Mouse (Mus musculus): ENCODE measurements around the gene Zfp217. TPM values are rescaled to one million over a fixed set of nuclear protein-coding genes. Genes with fewer than 3 reads are reported as not detected.
A peak's percentile ranks its signal among the peaks of the same experiment; 100 is the strongest.

Zfp217 gene
- polyA plus RNA-seq, 1 experiment from 2014 or later: 0.87 TPM

GRCm38 (mm10) chr2:170070641-170071241 lies 77.2 kb downstream of the Zfp217 start:
- 64% methylated on average over 15 of the region's 15 CpGs for WGBS
- Histone ChIP-seq H3K4me3 (ENCODE audit: low read depth, low read length) (no peak overlapping the region), H3K36me3 (ENCODE audit: control insufficient read depth, insufficient read depth, low read length) (no peaks in the 10 kb centered on the region), H3K27me3 (ENCODE audit: control insufficient read depth, insufficient read depth, low read depth, low read length) (no peaks in the 10 kb centered on the region), H3K27ac (ENCODE audit: low read length) (no peak overlapping the region), H3K4me1 (ENCODE audit: control insufficient read depth, insufficient read depth, low read length) (no peaks in the 10 kb centered on the region; the same call in 1 of the 2 replicates), H3K4me2 (ENCODE audit: low read length) (0 out of 2 replicates have a peak overlapping the region, but pooled peaks have one; percentile 6), H3K9ac (ENCODE audit: low read depth, low read length) (no peak overlapping the region), H3K9me3 (replicated peaks; ENCODE audit: control insufficient read depth, low read length, poor library complexity, severe bottlenecking) (no peaks in the 10 kb centered on the region; the same call in 1 of the 2 replicates)
- no peak for ATAC-seq

DNA sequence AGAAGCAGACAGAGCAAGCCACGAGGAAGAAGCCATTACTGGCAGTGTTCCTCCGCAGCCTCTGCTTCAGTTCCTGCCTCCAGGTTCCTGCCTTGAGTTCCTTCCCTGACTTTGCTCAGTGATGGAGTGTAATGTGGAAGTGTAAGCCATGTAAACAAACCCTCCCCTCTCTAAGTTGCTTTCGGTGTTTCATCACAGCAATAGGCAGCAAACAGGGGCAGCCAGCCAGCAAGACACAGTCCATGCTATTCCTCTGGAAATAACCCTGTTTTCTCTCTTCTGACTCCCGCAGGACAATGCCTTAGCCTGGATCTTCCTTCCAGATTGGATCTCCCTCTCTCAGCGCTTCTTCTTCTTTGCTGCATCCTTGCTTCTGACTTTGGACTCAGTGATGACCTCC lies 77.9 kb downstream of the Zfp217 start:
- Histone ChIP-seq H3K4me1 (ENCODE audit: control insufficient read depth, insufficient read depth, low read length) (no peaks in the 10 kb centered on the region; the same call in 1 of the 2 replicates), H3K4me3 (ENCODE audit: low read depth, low read length) (no peak overlapping the region), H3K27ac (ENCODE audit: low read length) (no peak overlapping the region), H3K27me3 (ENCODE audit: control insufficient read depth, insufficient read depth, low read depth, low read length) (no peaks in the 10 kb centered on the region), H3K9ac (ENCODE audit: low read depth, low read length) (no peak overlapping the region), H3K9me3 (replicated peaks; ENCODE audit: control insufficient read depth, low read length, poor library complexity, severe bottlenecking) (no peaks in the 10 kb centered on the region; the same call in 1 of the 2 replicates), H3K4me2 (ENCODE audit: low read length) (no peak overlapping the region), H3K36me3 (ENCODE audit: control insufficient read depth, insufficient read depth, low read length) (no peaks in the 10 kb centered on the region)
- WGBS: 86% methylated on average over 5 of the region's 5 CpGs
- ATAC-seq: no peak

- ATAC-seq: no peak
- WGBS: 85% methylated on average over 3 of the region's 3 CpGs
- H3K9me3 ChIP-seq (replicated peaks; ENCODE audit: control insufficient read depth, low read length, poor library complexity, severe bottlenecking): no peaks in the 10 kb centered on the region; the same call in 1 of the 2 replicates
- H3K27ac ChIP-seq (ENCODE audit: low read length): no peak overlapping the region
- no peak overlapping the region for H3K4me3 ChIP-seq (ENCODE audit: low read depth, low read length)
- no peak overlapping the region for H3K9ac ChIP-seq (ENCODE audit: low read depth, low read length)
- no peaks in the 10 kb centered on the region for H3K4me1 ChIP-seq (ENCODE audit: control insufficient read depth, insufficient read depth, low read length)
- no peak overlapping the region for H3K4me2 ChIP-seq (ENCODE audit: low read length)
- no peaks in the 10 kb centered on the region for H3K27me3 ChIP-seq (ENCODE audit: control insufficient read depth, insufficient read depth, low read depth, low read length)
- H3K36me3 ChIP-seq (ENCODE audit: control insufficient read depth, insufficient read depth, low read length): no peaks in the 10 kb centered on the region
Observed at GRCm38 (mm10) chr2:170062378-170062777, 85.5 kb downstream of the Zfp217 start.

DNA sequence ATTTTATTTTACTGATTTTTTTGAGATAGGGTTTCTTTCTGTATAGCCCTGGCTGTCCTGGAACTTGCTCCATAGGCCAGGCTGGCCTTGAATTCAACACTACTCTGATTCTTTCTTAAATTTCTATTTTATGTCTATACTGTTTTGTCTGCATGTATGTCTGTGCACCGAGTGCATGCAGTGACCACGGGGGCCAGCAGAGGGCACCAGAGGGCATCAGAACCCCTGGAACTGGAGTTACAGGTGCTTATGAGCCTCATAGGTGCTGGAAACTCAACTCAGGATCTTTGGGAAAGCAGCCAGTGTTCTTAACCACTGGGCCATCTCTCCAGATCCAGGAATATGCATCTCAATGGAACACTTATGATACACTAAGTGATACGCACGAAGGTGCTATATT lies 87.8 kb downstream of the Zfp217 start:
- ATAC-seq: no peak
- H3K27me3 ChIP-seq (ENCODE audit: control insufficient read depth, insufficient read depth, low read depth, low read length): no peaks in the 10 kb centered on the region
- 68% methylated on average over 4 of the region's 4 CpGs for WGBS
- no peak overlapping the region for H3K4me2 ChIP-seq (ENCODE audit: low read length)
- H3K27ac ChIP-seq (ENCODE audit: low read length): no peak overlapping the region
- no peaks in the 10 kb centered on the region for H3K36me3 ChIP-seq (ENCODE audit: control insufficient read depth, insufficient read depth, low read length)
- no peak overlapping the region for H3K4me3 ChIP-seq (ENCODE audit: low read depth, low read length)
- H3K9me3 ChIP-seq (replicated peaks; ENCODE audit: control insufficient read depth, low read length, poor library complexity, severe bottlenecking): no peaks in the 10 kb centered on the region
- H3K4me1 ChIP-seq (ENCODE audit: control insufficient read depth, insufficient read depth, low read length): no peaks in the 10 kb centered on the region
- H3K9ac ChIP-seq (ENCODE audit: low read depth, low read length): no peak overlapping the region

GRCm38 (mm10) chr2:170058774-170059173 lies 89.1 kb downstream of the Zfp217 start:
- no peak for ATAC-seq
- WGBS: 90% methylated on average over 14 of the region's 14 CpGs
- H3K27ac ChIP-seq (ENCODE audit: low read length): no peak overlapping the region
- no peaks in the 10 kb centered on the region for H3K27me3 ChIP-seq (ENCODE audit: control insufficient read depth, insufficient read depth, low read depth, low read length)
- no peak overlapping the region for H3K4me2 ChIP-seq (ENCODE audit: low read length)
- H3K4me3 ChIP-seq (ENCODE audit: low read depth, low read length): no peak overlapping the region
- H3K9ac ChIP-seq (ENCODE audit: low read depth, low read length): no peak overlapping the region
- no peaks in the 10 kb centered on the region for H3K36me3 ChIP-seq (ENCODE audit: control insufficient read depth, insufficient read depth, low read length)
- no peaks in the 10 kb centered on the region for H3K9me3 ChIP-seq (replicated peaks; ENCODE audit: control insufficient read depth, low read length, poor library complexity, severe bottlenecking)
- no peaks in the 10 kb centered on the region for H3K4me1 ChIP-seq (ENCODE audit: control insufficient read depth, insufficient read depth, low read length)

Data from midbrain, embryonic 16.5 days (tissue).